ENCODE assay signal across 14 mouse cellular contexts in the genomic region with DNA sequence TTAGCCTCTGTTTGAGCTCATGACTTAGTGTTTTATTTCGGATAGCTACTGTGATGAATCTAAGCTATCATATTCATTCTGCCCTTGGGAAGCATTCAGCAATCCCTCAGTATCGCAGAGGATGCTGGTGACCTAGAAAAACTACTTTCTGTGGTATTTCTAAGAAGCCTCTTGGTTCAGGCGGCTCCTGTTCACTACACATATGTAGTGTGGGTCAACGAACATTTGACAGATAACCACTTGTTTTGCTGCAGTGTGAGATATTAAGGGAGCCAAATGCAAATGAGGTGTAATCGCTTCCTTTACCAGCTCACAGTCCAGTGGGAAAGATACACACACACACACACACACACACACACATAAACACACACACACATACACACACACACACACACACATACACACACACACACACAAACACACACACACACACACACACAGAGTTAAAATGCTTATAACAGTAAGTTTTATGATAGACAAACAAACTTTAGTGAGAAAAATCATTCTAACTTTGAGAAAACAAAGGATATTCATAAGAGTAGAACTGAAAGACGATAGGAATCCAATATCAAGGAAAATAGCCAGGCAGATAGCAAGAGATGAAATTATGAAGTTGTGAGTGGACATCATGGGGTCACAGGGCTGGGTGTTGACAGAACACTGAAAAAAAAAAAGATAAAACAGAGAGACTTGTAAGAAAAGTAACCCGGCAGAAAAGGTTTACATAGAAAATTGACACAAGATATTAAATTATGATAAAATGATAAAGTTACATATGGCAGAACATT. TPM values are rescaled to one million over a fixed set of nuclear protein-coding genes. Genes with fewer than 3 reads are reported as not detected.
DNase-seq lines count a peak whose midpoint lies in the region; ATAC-seq and TF ChIP-seq lines count a peak whose summit lies in the region.
"Had no signal": no experiment of that assay in that cellular context is flagged by ENCODE, and none has a peak within 500 bp of the region (broad histone marks: within the 10 kb centered on the region; RNA-seq: fewer than 3 reads in every experiment).

No protein-coding gene starts in this region.

- no peak overlapping the region for H3K9ac ChIP-seq in lung, embryonic 14.5 days
- no peak overlapping the region for H3K9ac ChIP-seq in liver, embryonic 11.5 days (ENCODE audit: low read depth, low read length)

- 0 out of 2 replicates have a peak overlapping the region, but pooled peaks have one; percentile 8 for H3K27ac ChIP-seq in lung, embryonic 14.5 days (ENCODE audit: low read depth)
- H3K27ac ChIP-seq in liver, embryonic 11.5 days (ENCODE audit: low read depth, low read length) = peak overlapping the region; percentile 83
- no peak overlapping the region for H3K27ac ChIP-seq in forebrain, embryonic 10.5 days
- H3K27ac ChIP-seq: embryonic facial prominence, embryonic 10.5 days; hindbrain, postnatal 0 days had no signal

- H3K4me1 ChIP-seq in lung, embryonic 14.5 days (ENCODE audit: insufficient read depth) = no peaks in the 10 kb centered on the region
- peaks cover 57% of the 10 kb centered on the region for H3K4me1 ChIP-seq in liver, embryonic 11.5 days (replicated peaks; ENCODE audit: control insufficient read depth, insufficient read depth, low read length)
- H3K4me1 ChIP-seq in forebrain, embryonic 10.5 days = 0 out of 2 replicates have a peak, but pooled peaks cover 5% of the 10 kb centered on the region
- H3K4me1 ChIP-seq: embryonic facial prominence, embryonic 10.5 days had no signal

- H3K36me3 ChIP-seq in lung, embryonic 14.5 days (ENCODE audit: insufficient read depth) = no peaks in the 10 kb centered on the region
- no peaks in the 10 kb centered on the region for H3K36me3 ChIP-seq in liver, embryonic 11.5 days (ENCODE audit: control insufficient read depth, insufficient read depth, low read length)
- no peaks in the 10 kb centered on the region for H3K36me3 ChIP-seq in forebrain, embryonic 10.5 days (replicated peaks)
- H3K36me3 ChIP-seq: embryonic facial prominence, embryonic 10.5 days had no signal

- no peak for DNase-seq in lung, embryonic 14.5 days
- DNase-seq in lung, postnatal 10 days = no peak
- peak; percentile 88 for DNase-seq in MEL-GATA-1-ER (ENCODE audit: extremely low read depth, low read depth)
- DNase-seq in liver, embryonic 11.5 days (ENCODE audit: low spot score) = no peak
- DNase-seq in retina, embryonic 14.5 days (ENCODE audit: low spot score) = peak; percentile 18
- DNase-seq in cerebellum, postnatal 14 days = no peak
- no peak for DNase-seq in forebrain, embryonic 10.5 days (ENCODE audit: extremely low spot score, low spot score)
- DNase-seq: cerebellum, adult 9-11 months; heart, postnatal 10 days; lung, adult 2 months; right cerebral cortex, postnatal 4 days had no signal

- no peak overlapping the region for H3K4me2 ChIP-seq in lung, embryonic 14.5 days
- peak overlapping the region; percentile 37; the same call in 1 of the 2 replicates for H3K4me2 ChIP-seq in liver, embryonic 11.5 days

- H3K27me3 ChIP-seq in lung, embryonic 14.5 days (ENCODE audit: insufficient read depth, low read length) = no peaks in the 10 kb centered on the region
- H3K27me3 ChIP-seq in liver, embryonic 11.5 days (replicated peaks; ENCODE audit: control insufficient read depth, insufficient read depth, low read length) = no peaks in the 10 kb centered on the region
- no peaks in the 10 kb centered on the region for H3K27me3 ChIP-seq in forebrain, embryonic 10.5 days (ENCODE audit: poor library complexity, severe bottlenecking)
- H3K27me3 ChIP-seq: megakaryocyte, embryonic 14.5 days had no signal

- no peaks in the 10 kb centered on the region for H3K9me3 ChIP-seq in lung, embryonic 14.5 days (ENCODE audit: low read depth, low read length)
- no peaks in the 10 kb centered on the region for H3K9me3 ChIP-seq in liver, embryonic 11.5 days (ENCODE audit: control insufficient read depth, low read length)
- H3K9me3 ChIP-seq in forebrain, embryonic 10.5 days = no peaks in the 10 kb centered on the region
- H3K9me3 ChIP-seq: embryonic facial prominence, embryonic 10.5 days; megakaryocyte, embryonic 14.5 days had no signal

- no peak for ATAC-seq in lung, embryonic 14.5 days (ENCODE audit: insufficient read depth)
- peak; percentile 75 for ATAC-seq in liver, embryonic 11.5 days (replicated peaks; ENCODE audit: low FRiP score)
- ATAC-seq: hindbrain, postnatal 0 days had no signal

- H3K4me3 ChIP-seq in lung, embryonic 14.5 days (ENCODE audit: low read depth, low read length) = no peak overlapping the region
- H3K4me3 ChIP-seq in liver, embryonic 11.5 days (ENCODE audit: low read depth, low read length) = no peak overlapping the region
- H3K4me3 ChIP-seq in forebrain, embryonic 10.5 days = no peak overlapping the region
- H3K4me3 ChIP-seq: embryonic facial prominence, embryonic 10.5 days; megakaryocyte, embryonic 14.5 days had no signal

- no peak for TF ChIP-seq CTCF in lung, embryonic 14.5 days (IDR thresholded peaks at IDR 0.05; ENCODE audit: low read depth)

- 73% methylated on average over 7 of the region's 7 CpGs for WGBS in lung, embryonic 14.5 days
- WGBS in liver, embryonic 11.5 days = 49% methylated on average over 7 of the region's 7 CpGs
- WGBS in forebrain, embryonic 10.5 days = 91% methylated on average over 7 of the region's 7 CpGs

RNA-seq across cellular contexts. Expression of gene Cd47, which starts 28.5 kb away (rescaled TPM):
- polyA plus RNA-seq in lung, embryonic 14.5 days (2014; fragmentation: Nextera tagmentation; extraction: Ambion mirVana) = 96.3 and 104 TPM in 2 replicates
- polyA plus RNA-seq in liver, embryonic 11.5 days (2014; fragmentation: Nextera tagmentation; extraction: Ambion mirVana) = 261 and 281 TPM in 2 replicates
- 31.9 and 32.8 TPM in 2 replicates for polyA plus RNA-seq in forebrain, embryonic 10.5 days (2016; fragmentation: Nextera tagmentation; extraction: Ambion mirVana)

Comparison
In these comparisons a context has a peak if more than half of its experiments do, and no peak if none do; other contexts are left out.
1. DNase-seq: peak in MEL-GATA-1-ER (single experiment) and retina, embryonic 14.5 days (single experiment); none in lung, embryonic 14.5 days (single experiment), lung, postnatal 10 days (single experiment), liver, embryonic 11.5 days (single experiment), cerebellum, postnatal 14 days (0 of 2) and forebrain, embryonic 10.5 days (single experiment).